Mouse (Mus musculus): ENCODE results near the gene Hddc2.
"Not testable (repeated sequence)": the region's sequence is repeated elsewhere in the genome, so short reads cannot be mapped to it uniquely, and the experiment has no call there.

Hddc2 gene

DNA sequence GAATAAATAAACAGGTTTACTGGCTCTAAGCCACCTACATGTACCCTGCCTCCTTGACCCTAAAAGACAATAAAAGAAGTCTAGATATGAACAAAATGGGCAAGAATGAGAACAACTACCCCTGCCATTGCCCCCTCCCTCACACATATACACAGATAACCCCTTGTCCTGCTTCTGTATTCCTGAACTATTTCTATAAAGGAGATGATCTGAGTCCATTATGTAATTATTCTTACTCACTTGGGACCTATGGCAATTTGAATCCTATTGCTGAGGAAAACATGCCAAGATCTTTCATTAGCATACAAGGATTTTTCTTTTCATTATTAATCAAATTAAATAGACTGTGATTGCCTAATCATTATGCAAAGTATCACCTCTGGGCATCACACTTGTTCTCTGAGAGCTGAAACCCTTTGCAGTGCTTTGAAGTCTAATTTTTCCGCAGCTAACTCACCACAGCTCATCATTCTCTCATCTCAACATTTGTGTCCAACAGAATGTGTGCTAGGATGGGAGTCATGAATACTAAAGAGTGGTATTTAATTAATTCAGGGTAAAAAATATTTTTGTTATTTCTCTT lies 39.8 kb downstream of the Hddc2 start:
- no peak for ATAC-seq (ENCODE audit: insufficient number of reproducible peaks, low FRiP score, low TSS enrichment)

GRCm38 (mm10) chr10:31354141-31354540 lies 41.0 kb downstream of the Hddc2 start:
- no peak for ATAC-seq (ENCODE audit: insufficient number of reproducible peaks, low FRiP score, low TSS enrichment)

DNA sequence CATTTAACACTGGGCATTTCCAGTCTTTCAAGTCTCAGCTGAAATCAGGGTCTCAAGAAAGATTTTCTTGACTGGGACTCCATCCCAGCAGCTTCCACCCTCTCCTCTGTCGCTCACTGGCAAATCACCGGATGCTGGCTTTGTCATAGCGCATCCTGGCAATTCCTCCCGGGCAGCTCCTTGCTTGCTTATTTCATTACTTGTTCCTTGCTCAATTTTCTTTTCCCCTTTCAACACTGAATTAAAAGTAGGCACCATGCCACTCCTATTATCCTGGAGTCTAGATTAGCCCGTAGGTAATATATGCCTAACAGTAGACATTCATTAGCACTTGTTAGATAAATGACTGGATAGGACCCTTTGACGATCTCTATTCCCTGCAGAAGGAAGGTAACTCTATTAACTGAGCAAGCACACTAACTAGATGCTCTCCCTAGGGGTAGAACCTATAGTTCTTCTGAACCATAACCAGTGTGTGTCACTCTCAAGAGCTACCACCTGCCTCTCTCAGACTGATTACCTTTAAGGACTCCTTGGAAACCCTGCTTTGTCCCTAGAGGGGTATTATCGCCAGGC lies 41.8 kb downstream of the Hddc2 start:
- no peak for ATAC-seq (ENCODE audit: insufficient number of reproducible peaks, low FRiP score, low TSS enrichment)

- no peak for ATAC-seq (ENCODE audit: insufficient number of reproducible peaks, low FRiP score, low TSS enrichment)
Measured at GRCm38 (mm10) chr10:31359749-31360148, 46.6 kb downstream of the Hddc2 start.

DNA sequence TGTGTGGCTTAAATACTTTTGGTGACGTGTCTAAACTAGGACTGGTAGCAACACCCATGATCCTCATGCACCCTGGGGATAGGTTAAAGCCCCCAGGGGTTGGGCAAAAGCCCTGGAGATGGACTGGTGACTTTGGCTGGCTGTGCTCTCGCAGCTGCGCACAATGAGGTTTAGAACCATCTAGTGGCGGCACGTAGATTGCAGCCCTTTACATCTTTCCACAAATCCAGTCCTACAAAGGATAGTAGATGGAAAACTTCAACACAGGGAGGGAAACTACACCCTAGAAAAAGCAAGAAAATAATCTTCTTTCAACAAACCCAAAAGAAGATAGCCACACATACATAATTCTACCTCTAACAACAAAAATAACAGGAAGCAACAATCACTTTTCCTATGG lies 57.0 kb downstream of the Hddc2 start:
- not testable (repeated sequence) for ATAC-seq (ENCODE audit: insufficient number of reproducible peaks, low FRiP score, low TSS enrichment)
